Mouse (Mus musculus) induced T-regulatory cell, adult 2 months (primary cell): ENCODE measurements at regions not wholly inside any gene's neighbourhood (a gene's known extent, or its start where the extent isn't known, plus 50 kb on each side); places are given as distances from the start of the nearest gene placed in this dataset.

Experiments used
- DNase-seq: peaks from one replicate; pipeline ENCODE4 v3.0.0-alpha.2; 2012; ENCODE audit warnings: low read depth

DNA sequence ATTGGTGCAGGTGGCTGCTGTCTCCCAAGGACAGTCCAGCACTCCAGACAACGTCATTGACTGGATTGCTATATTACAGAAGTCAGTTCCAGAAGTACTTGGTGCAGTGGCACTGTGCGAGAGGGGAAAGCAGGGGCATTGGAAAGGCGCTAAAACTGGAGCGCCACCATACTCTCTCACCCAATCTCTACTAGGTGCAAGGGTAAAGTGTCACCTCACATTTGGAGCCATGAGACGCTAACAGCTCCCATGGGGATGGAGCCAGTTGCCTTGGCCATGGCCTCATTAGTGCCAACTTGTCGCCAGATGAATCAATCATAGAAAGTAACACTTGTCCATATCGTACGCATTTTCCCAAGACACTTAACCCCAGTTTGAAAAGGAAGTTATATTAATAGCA, 1617.2 kb upstream of the Gulo start:
- no peak for DNase-seq

DNA sequence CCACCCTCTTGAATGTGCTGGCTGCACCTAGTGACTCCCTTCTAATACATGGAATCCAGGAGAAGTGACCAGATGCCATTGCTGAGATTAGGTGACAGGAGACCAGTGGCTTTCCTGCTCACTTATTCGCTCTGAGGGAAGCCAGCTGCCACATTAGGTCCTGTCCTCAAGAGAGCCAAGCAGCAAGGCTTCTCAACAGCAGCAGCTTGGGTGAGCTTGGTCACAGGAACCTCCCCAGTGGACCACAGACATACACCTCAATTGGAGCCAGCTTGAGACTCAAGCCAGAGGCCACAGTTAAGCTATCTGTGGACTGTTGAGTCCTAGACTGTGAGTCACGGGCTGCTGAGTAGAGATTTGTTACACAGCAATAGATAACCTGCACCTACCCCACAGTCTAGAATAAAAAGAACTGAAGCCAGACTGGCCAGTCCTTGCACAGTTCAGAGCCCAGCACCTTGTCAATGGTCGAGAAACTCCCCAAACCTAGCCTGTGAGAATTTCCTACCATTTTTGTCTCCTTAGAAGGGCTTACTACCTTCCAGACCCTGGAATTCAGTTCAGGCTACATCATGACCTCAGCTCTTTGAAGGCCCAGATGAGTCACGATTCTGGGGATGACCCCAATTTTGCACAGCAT, 1615.0 kb upstream of the Gulo start:
- DNase-seq = no peak

DNA sequence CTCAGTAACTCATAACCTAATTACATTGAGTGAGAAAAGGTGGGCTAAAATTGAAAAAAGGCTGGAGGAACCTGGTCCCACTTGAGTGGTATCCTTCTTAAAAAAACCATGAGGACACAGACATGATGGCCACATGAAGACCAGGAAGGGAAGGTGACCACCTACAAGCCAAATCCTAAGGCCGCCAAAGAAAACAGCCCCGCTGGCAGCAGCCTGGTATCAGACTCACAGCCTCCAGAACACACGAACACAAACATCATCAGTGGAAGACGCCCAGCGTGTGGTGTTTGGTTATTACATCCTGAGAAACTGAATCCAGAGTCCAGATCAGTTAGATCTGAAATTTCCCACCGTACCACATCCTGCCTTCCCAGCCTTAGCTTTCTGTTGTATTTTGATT, 1613.9 kb upstream of the Gulo start:
- DNase-seq = no peak

DNA sequence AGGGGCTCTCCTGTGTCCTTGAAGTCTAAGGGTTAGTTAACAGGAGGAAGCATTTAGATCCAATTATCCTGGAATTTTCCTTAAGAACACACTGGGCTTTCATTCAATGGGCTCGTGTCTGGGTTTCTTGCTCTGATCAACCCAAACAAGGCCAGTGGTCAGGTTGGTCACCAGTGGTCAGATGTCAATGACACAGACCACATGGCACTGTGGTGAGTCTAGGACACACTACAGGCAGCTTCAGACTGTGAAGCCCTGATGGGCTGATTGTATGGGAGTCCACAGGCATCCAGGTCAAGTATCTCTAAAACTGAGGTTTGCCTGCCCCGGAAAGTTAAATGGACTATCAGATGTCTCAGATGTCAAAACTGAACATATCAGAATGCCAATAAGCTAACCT, 1612.5 kb upstream of the Gulo start:
- no peak for DNase-seq

DNA sequence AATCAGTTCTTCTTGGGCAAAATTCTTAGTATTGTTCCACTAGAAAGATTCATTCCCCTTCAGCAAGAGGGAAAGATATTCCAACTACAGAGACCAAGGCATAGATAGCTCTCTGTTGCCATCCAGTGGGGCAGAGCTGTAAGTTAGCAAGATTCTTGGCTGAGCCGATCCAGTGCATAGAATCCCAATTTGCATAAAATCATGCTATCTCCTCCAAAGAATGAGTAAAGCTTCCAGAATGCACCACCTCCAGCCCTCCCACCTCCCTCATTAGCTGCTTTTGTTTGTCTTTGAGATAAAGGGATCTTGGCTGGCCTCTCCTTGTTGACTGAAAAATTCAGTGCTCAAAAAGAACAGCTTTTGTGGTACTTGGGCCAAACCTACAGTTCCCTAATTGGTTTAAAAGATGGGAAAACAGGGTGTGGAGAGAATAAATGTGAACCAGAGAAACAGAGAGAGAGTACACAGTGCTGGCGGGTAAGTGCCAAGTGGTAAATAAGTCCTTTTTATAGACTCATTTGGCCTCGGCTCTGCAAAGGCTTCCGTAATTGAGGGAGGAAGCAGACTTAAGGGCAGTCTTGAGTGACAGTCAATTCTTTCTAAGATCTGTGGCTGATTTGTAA, 1612.0 kb upstream of the Gulo start:
- DNase-seq = no peak

DNA sequence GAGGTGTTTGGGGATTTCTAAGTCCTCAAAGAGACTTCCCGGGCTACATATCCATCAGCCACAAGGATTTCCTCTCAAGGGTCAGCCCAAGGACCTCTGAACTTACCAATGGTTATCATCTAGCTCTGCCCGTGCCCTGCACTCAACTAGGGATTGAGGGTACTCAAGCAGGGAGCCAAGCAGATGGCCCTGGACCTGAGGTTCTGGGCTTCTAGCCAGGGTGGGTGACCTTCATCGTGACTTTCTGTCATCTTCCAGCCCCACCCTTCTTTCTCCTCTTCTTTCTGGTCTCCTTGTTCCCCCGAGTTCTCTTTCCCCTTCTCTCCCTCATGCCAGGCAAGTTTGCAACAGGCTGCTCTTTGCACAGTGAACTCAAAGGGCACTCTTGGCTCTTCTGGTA, 1610.6 kb upstream of the Gulo start:
- no peak for DNase-seq

DNA sequence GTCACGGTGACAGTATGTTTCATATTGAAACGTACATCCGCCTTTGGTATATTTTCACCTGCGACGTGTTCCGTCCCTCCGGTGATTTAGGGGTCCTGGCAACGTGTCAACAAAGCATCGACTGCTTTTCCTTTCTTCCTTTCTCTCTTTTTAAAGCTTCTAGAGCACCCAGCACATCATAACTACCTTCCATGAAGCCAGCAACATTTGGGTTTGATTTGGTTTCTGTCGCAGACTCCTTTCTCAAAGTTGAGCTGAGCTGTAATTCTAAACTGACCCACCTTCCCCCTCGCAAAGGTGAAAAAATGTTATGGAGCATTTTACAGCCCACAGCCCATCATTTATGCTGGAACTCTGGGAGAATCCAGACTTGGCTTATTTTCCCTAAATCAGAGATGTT, 1605.4 kb upstream of the Gulo start:
- DNase-seq = no peak

DNA sequence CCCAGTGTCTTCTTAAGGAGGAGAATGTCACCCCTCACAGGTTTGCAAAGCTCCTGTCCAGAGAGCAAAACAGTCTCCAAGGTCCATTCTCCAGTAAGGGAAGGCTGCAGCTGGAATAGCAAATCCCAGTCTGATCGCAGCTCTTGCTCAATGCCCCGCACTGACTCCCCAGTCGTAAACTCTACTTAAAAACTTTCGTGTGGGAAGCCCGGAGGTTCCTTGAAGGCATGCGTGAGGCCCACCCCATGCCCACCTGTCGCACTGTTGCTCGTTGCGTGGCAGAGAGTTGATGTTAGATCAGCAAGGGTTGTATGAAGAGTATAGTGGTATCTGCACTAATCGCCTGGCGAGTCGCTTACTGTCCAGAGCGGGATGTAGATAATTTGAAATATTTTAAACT, 1604.7 kb upstream of the Gulo start:
- no peak for DNase-seq

DNA sequence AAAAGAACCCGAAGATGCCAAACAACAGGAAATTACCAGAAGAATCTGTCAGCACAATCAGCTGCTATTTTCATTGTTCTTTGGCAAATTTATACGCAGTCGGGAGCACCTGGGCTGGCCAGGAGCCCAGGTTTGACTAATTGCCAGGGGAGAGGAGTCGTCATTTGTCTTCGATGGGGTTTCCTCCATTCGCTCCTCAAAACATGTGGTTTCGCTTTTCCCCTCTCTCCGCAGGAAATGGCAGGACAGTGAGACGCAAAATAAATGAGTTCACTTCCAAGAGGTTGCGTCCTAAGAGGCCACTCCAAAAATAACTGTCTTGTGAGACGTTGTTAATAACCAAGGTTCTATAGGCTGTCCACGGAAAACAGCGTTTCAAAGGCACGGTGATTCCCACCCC, 1604.2 kb upstream of the Gulo start:
- no peak for DNase-seq

DNA sequence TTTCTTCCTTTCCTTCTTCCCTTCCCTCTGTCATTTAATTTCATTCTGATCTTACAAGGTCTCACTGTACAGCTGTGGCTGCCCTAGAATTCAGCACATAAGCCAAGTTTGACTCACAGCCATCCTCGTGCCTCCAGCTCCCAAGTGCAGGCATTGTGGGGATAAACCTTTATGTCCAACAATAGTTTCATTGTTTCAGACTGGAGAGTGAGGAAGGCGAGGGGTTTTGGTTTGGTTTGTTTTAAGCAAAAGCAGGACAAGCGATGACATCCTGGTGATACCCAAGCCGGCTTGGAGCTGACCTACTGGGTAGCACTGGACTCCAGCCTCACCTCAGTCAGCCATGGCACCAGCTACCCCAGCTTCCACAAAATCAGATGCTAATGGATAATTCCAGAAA, 1603.5 kb upstream of the Gulo start:
- DNase-seq = no peak

DNA sequence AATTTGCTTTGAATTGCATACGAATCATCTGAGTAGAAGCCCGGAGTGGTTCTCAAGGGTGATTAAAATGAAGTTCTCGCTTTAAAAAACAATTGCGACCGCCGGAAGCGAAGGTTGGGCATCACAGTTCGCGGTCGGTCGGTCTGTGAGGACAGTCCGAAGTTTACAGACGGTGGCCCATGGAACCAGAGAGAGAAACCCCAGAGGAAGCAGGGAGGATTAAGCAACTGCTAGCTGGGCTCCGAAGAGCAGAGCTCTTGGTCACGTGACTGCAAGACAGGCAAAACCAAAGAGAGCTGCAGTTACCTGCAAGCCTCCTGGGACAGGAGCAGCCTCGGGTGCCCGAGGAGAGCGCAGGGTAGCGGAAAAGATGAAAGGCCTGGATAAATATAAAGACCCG, 1599.3 kb upstream of the Gulo start:
- no peak for DNase-seq

DNA sequence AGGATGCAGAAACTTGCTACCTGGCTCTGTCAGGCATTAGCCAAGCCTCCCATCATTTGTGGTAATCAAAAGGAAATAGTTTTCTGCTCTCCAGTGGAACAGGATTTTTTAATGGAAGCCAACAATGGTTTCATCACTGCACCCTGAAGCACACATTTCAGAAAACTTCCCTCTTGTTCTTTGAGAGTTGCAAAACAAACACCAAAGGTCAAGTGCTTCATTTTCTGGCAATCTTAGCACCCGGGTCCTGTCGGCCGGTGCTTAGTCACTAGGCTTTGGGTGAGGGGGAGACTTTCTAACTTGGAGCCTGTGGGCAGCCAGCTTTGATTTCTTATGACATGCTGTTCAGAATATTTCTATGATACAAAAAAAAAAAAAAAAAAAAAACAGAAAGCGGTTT, 1594.0 kb upstream of the Gulo start:
- no peak for DNase-seq

DNA sequence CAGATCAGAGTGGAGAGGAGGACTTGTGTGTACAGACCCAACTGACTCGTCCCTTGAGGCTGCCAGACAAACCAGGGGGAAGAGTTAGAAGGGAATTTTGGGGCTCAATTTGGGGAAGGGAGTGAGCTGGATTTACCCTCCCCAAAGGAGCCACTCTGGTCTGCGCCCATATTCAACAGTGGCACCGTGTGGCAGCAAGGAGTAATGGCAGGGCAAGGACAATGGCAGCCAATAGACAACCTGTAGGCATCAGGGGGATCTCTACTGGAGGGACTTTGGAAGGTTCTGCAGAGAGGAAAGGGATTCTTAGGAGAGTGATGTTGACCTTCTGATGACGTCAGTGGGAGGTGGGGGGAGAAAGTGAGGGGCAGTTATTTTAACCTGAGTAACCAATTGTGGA, 1590.7 kb upstream of the Gulo start:
- DNase-seq = no peak

DNA sequence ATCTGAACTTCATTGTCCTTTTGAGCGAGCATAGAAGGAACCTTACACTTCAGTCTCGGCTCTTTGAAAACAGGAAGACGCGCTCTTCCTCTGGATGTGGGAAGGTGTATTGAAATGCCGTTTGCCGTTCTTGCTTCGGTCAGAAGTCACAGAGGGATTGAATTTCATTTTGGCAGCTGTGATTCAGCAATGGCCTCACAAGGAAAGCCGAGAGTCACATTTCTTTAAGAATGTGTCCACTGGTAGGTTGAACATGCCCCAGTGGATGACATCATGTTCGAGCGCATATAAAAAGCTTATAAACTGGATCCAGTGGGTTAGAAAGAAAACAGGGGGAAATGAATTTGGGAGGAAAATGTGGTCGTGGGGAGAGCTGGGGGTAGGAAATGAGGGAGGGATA, 1579.6 kb upstream of the Gulo start:
- no peak for DNase-seq

DNA sequence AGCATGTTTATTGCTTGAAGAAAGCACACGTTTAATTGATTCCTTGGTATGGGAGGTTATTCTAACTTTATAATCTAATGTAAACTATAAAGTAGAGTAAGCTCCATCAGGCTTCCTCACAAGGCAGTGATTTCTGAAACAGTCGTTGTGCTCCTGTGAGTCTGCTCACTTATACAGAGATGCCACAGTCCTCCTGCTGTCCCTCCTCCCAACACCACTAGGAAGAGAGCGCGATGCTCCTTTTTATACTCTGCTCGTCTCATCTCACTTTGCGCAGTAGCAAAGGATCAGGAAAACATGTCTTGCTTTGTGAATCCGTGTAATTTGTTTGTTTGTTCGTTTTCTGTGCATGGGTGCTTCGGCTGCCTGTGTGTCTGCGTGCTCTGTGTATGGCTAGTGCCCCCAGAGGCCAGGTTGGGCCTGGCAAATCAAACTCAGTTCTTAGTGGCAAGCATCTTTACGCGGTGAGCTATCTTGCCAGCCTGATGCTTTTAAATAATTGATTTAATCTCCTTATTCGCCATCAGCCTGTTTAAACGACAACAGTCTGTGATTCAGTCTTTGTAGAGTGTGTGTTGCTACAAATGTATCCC, 1575.5 kb upstream of the Gulo start:
- no peak for DNase-seq

DNA sequence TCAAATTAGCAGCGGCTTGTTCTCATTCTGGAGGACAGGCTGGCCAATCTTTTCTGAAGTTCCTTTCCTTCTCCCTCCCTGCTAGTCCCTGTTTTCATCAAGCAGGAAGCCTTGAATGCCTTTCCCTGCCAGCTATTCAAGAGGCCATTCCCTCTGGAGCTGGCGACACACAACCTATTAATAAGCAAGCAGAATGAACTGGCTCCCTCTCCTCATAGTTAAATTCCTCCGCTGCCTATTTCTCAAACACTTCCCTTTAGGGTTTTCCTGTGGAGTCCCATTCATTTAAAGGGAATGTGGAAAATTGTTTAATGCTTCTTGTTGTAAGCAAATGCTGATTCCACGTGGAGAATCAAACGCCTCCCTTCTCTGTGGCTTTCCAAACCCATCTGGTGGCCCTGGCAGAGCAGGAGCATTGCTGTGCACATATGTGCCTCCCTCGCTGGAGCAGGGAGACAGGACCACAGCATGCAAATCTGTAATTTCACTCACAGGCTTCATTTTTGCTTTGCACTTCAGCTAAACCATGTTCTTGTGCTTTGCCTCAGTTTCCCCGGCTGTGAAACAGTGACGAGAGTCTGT, 1573.3 kb upstream of the Gulo start:
- no peak for DNase-seq

DNA sequence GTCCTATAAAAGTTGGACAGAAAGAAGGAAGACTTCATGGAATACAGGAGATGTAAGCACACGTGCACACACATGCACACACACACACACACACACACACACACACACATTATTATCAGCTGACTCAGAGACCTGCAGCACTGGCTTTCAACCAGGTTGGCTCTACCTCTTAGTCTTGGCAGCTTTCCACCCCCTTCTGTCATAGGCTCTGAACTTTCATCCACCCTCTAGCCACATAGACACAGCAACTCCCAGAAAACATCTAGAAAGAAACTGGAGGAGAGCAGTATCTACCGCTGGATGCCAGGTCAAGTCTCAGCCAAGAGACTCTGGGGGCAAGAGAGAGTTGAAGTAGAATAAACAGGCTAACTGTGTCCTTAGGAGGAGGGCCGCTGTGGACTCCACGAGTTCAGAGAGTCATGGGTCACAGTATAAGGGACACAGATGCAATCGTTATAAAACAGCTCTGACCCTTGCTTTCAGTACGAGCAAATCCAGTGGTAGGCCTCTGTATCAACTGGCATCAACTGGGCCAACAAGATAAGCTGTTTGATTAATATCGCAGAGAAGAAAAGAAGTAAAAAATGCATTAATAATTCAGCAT, 1565.4 kb upstream of the Gulo start:
- no peak for DNase-seq

DNA sequence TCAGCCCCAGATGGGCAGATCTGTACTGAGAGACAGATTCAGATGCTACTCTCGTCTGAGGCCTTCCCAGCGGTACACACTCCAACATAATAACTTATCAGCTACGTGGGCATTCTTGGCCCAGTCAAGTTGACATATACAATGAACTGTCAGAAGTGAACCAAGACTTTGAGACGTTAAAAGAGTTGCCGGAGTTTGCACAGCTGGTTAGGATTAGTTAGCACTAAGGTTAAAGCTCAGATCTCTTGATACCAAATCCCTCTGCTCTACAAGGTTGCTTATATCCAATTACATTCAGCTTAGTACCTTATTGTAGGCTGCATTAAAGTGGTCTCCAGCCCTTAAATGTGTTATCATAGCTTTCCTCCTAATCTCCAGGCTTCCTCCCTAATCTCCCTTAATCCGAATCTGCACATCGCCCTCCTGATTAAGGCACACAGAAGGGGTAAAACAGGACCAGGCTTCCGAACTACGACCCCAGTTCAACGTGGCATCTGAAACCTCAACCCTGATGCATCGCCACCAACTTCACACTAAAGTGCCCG, 1564.5 kb upstream of the Gulo start:
- no peak for DNase-seq

DNA sequence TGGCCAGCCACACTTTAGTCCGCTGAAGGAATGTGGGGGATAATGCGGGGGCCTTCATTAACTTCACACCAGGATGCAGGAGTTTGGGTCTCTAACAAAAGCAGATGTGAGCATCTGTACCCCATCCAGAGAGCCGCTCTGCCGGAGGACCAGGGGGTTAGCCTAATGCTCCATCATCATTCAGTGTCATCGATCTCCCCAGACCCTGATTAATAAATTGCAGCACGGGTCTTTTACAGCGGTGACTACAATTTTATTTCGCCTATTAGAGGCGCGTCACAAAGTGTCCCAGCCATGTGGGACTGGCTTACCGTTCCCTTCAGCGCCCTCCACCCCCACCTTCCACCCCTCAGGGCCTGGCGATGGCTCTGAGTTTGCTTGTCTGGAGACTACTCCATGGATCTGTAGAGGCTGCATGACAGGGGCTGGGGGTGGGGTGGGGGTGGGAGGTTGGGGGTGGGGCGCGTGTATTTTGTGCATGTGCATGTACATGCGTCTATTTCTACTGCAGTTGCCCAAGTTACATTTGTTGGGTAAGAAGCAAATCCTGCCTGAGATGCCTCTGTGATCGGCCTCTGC, 1560.8 kb upstream of the Gulo start:
- DNase-seq = no peak

DNA sequence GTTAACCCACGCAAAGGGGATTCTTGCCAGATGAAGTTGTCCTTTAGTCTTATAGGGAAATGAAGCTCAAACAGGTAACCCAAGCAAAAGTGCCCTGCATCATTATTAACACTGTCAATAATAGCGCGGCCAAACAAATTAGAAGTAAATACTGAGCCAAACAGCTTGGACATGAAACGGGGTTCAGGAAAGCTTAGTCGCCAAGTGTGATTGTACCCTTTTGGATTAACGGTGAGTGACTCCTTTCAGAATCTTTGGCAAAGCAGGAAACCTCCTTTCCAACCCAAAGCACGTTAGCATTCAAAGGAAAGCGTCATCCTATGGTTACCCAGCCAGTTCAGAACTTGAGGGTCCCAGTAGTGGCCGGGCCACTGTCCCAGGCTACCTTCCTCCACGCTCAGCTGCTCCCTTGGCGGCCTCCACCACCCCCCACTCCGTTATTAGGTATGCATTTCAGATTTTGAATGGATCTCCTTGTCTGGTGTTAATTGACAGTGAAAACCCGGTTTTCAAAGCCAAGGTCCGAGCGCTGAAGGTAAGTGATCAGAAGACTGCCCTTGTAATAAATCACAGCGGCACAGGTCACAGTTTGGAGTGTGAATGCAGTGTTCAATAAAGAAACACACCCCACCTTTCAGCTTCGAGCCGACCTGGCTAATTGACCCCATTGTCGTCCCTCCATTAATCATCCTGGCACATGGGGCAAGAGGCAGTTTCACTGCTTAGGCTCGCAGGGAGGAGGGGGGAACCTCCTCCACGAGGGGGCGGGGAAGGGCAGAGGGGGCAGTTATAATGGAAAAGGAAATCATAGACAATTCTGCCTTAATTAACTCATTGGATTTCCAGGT, 1560.1 kb upstream of the Gulo start:
- no peak for DNase-seq

DNA sequence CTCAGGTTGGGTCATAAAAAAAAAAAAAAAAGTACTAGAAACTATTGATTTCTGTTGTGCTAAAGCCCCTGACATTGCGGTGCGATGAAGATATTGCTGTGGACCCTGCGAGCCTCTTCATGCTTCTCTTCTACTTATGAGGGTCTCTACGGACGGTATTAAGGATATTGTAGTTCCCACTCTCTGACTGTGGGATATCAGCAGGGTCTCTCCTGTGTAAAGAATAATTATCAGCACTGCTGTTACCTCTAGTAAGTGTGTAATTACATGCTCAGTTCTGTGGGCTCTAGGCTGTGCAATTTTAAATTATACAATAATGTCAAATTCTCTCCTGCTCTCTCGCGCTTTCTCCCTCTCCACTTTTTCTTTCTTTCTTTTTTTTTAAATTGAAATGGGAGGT, 1545.9 kb upstream of the Gulo start:
- no peak for DNase-seq
